Mouse (Mus musculus): ENCODE measurements around the gene Lss.
A peak's percentile ranks its signal among the peaks of the same experiment; 100 is the strongest.

The Lss gene

DNA sequence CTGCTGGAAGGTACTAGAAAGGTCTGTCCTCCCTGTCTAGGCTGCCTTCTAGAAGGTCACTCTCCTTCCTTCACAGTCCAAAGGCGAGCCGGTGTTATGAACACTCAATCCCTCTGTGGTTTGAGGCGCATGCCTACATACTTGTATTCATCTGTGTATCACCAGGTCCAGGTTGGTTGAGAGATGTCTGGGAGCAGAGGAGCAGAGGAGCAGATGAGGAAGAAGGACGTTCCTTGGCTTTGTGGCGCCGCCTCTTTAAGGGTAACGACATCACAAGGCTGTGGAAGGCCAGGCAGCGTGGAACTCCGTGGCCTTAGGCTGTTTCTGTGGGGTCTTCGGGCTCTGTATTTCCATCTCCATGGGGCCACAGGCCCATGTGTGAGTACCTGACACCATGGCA, 30.6 kb downstream of the Lss start, which contains the start of gene Spatc1l:
TSS of gene Spatc1l (plus strand) at position 301 of the 400 bp plus-strand sequence.
- no peak for DNase-seq (ENCODE audit: low spot score in 2 of 2)

DNA sequence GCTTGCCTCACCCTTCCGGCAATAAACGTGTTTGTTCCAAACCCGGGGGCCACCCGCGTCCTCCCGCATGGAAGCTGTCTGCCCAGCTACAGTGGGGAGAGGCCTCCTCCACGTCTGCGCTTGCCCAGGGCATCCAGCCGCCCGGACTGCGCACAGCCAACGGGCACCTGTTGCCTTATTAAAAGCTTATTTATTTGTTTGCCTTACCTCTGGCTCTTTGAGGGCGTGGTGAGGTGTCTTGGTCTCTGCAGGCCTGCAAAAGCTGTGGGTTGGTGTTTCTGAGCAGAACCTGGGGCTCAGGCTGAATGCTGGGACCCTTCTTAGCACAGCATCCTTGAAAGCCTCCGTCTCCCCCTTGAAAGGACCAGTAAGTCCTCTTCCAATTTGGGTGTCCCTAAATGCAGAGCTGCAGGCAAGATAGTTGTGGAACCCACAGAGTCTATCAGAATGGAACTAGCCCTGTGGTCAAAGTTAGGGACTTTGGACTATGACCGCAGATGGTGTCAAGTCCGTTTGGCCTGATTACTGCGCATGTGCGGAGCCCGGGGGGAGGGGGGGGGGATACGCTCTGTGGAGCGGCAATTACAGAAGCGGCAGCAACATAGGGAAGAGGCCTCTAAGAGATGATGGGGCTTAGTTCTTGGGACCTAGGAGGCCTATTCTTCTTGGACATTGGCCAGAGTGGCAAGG, 38.8 kb downstream of the Lss start:
- DNase-seq (ENCODE audit: low spot score in 2 of 2): no peak

DNA sequence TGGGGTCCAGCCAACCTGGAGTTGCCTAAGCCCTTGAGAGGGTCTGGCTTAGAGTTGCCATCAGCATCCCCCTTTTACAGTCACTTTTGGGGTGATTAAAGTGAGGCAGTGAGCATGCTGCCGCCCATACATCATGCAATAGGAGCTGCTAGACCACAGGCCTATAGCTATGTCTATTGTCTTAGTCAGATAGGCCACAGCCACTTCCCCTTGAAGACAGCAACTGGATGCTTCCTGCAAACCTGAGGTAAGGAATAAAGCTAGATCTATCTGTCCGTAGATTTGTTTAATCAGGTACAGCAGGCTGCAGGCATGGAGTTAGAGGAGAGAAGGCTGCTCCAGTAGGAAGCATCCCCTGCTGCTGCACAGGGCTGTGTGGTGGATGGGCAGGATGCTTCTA, 39.7 kb downstream of the Lss start:
- no peak for DNase-seq (ENCODE audit: low spot score in 2 of 2)

DNA sequence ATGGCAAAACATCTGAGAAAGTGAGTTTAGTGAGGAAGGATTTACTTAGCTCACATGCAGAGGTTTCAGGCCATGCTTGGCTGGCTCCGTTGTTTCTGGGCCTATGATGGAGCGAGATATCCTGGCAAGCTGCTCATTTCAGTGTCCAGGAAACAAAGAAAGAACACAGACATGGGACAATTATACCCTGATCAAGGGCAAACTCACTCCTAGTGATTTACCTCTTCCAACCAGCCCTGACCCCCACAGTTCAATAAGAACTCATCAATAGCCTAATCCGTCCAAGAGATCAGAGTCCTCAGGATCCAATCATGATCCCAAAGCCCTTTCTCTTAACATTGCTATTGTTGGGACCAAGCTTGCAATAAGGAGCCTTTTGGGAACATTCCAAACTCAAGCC, 40.8 kb downstream of the Lss start:
- DNase-seq (ENCODE audit: low spot score in 2 of 2): no peak

GRCm38 (mm10) chr10:76575374-76575773, 44.0 kb downstream of the Lss start, which contains the start of gene Ftcd:
Ftcd (plus strand) TSS chr10:76575648.
- no peak for DNase-seq (ENCODE audit: low spot score in 2 of 2)

GRCm38 (mm10) chr10:76576920-76577319, 45.5 kb downstream of the Lss start:
- DNase-seq (ENCODE audit: low spot score in 2 of 2): no peak

DNA sequence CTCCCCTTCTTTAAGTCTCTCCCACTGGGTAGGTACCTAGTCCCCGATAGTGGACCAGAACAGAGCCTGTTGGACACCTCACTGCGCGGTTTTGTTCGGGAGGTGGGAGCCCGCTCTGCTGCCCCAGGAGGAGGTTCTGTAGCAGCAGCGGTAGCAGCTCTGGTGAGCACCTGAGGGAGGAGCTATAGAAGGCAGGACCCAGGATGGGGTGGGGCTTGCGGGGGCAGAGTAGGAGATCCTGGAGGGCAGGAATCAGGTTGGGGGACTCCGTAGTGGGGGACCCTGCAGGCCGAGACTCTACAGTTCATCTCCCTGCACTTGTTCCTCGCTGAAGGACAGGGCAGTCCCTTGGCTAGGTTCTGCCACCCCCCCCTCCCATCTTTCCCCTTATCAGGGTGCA, 52.8 kb downstream of the Lss start:
- DNase-seq (ENCODE audit: low spot score in 2 of 2): no peak

DNA sequence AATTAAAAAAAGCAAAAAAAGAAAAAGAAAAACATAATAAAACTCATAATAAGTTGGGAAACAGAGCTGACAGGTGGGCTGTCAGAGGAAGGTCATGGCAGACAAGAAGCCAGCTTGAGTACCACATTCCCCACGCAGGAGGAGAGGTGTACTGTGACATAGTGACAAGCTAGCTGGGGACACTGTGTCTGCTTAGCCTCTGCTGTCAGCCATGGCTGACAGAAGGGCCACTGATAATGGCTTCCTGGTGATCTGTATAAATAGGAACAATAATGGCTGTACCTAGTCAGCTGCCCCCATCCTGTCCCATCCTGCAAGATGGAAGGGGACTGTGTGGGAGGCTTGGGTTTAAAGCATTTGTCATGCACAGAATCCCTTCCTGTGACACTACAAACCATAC, 54.8 kb downstream of the Lss start:
- DNase-seq (ENCODE audit: low spot score in 2 of 2): peak; percentile 21 to 29

GRCm38 (mm10) chr10:76590197-76590596, 58.8 kb downstream of the Lss start:
- peak in 1 of 2 experiments; percentile 6 for DNase-seq (ENCODE audit: low spot score in 2 of 2)

DNA sequence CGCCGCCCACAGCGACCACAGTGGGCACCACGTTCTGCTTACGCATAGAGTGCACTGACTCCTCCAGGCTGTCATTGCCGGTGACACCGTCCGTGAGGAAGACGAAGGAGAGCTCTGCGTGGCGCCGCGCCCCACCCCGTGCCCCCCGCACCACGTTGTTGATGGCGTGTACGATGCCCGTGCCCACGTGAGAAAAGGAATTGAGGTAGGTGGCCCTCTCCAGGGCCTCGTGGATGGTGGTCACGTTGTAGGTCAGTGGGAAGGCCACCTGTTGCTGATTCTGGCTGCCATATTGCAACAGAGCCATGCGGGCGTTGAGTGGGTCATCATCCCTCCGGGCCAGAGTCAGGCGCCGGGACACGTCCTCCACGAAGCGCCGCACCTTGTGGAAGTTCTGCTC, 65.0 kb downstream of the Lss start:
- DNase-seq (ENCODE audit: low spot score in 2 of 2): no peak

DNA sequence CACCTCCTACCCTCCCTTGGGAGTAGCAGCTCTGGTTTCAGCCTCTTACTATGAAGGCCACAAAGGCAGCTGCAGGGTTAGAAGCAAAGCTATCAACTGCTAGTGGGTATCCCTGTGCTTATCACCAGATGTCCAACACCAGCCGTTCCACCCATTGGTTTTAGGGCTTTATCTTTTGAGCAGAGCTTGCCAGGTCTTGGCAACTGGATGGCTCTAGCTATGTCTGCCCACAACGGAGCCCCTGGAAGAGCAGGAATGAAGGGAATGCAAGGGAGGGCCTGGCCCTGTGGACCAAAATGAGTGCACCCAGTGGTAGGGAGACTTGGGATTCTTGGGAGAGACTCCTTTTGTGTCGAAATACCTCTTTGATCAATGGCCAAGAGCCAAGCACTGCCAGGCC, 71.3 kb downstream of the Lss start:
- DNase-seq (ENCODE audit: low spot score in 2 of 2): no peak
